Mouse (Mus musculus) CH12.LX (cell line): ENCODE measurements around the gene Mgat3. TPM values are rescaled to one million over a fixed set of nuclear protein-coding genes. Genes with fewer than 3 reads are reported as not detected.

Experiments
- DNase-seq: peaks from one replicate; pipeline ENCODE4 v3.0.0-alpha.2; 2013; ENCODE audit errors: extremely low read depth
- H3K27ac ChIP-seq: 2 replicates; pipeline ENCODE4 v1.5.1; 2012; ENCODE audit warnings: low read depth, mild to moderate bottlenecking, control low read depth, moderate library complexity; ENCODE audit not compliant: insufficient read depth
- H3K27me3 ChIP-seq: replicated peaks from 2 replicates; pipeline ENCODE3; 2012; ENCODE audit warnings: inconsistent platforms
- H3K36me3 ChIP-seq, 2 experiments: replicated peaks in 1 of 2; 2 replicates each; pipeline versions ENCODE3 to v1.6.1; 2012; ENCODE audit warnings: inconsistent platforms in 1 of 2, low read length in 1 of 2, mild to moderate bottlenecking in 1 of 2, mixed read lengths in 1 of 2, moderate library complexity in 1 of 2; ENCODE audit not compliant: control insufficient read depth in 1 of 2, insufficient read depth in 1 of 2
- H3K4me1 ChIP-seq, 2 experiments: 2 replicates each; pipeline ENCODE4 v1.6.1; 2012; ENCODE audit warnings: inconsistent platforms in 1 of 2, moderate library complexity in 1 of 2; ENCODE audit not compliant: insufficient read depth in 2 of 2, control insufficient read depth in 1 of 2
- H3K4me2 ChIP-seq: 2 replicates; pipeline ENCODE4 v1.6.1; 2012; ENCODE audit warnings: low read depth, mild to moderate bottlenecking, control low read depth; ENCODE audit not compliant: poor library complexity, insufficient read depth, severe bottlenecking
- H3K4me3 ChIP-seq, 3 experiments: fragments of 150-350 bp in 1 of 3; sonication (generic) in 1 of 3; replicated peaks in 1 of 3; 2 replicates each; pipeline versions ENCODE3 to v1.5.1; 2011 to 2012; ENCODE audit warnings: low read depth in 2 of 3, low read length in 2 of 3, mild to moderate bottlenecking in 2 of 3, moderate library complexity in 2 of 3, control low read depth in 1 of 3, improper control_type of control experiment in 1 of 3, inconsistent platforms in 1 of 3, mixed read lengths in 1 of 3; ENCODE audit not compliant: poor library complexity in 1 of 3
- H3K79me2 ChIP-seq: replicated peaks from 2 replicates; pipeline ENCODE4 v1.6.1; 2012; ENCODE audit warnings: mild to moderate bottlenecking, moderate library complexity; ENCODE audit not compliant: control insufficient read depth, poor library complexity, insufficient read depth, severe bottlenecking; ENCODE audit errors: extremely low read depth
- H3K9ac ChIP-seq: 2 replicates; pipeline ENCODE4 v1.6.1; 2012; ENCODE audit warnings: low read depth, mild to moderate bottlenecking, control low read depth, moderate library complexity; ENCODE audit not compliant: insufficient read depth
- H3K9me3 ChIP-seq: replicated peaks from 2 replicates; pipeline ENCODE3; 2012; ENCODE audit warnings: low read length, inconsistent platforms, mixed read lengths
- BHLHE40 ChIP-seq: IDR thresholded peaks from 2 replicates; pipeline ENCODE4 v1.6.1; 2011; ENCODE audit warnings: mild to moderate bottlenecking, low read depth, low read length, improper control_type of control experiment
- CTCF ChIP-seq, 2 experiments: IDR thresholded peaks in 1 of 2; conservative IDR thresholded peaks in 1 of 2; 2 replicates each; pipeline ENCODE4 v1.5.1; 2011 to 2012; ENCODE audit warnings: low read depth in 2 of 2, low read length in 2 of 2, improper control_type of control experiment in 1 of 2, inconsistent platforms in 1 of 2, mild to moderate bottlenecking in 1 of 2, moderate library complexity in 1 of 2
- ETS1 ChIP-seq: conservative IDR thresholded peaks from 2 replicates; pipeline ENCODE4 v1.6.1; 2012; ENCODE audit warnings: low read depth, mild to moderate bottlenecking, inconsistent platforms, low read length, improper control_type of control experiment, moderate library complexity
- GABPA ChIP-seq: IDR thresholded peaks from 2 replicates; pipeline ENCODE4 v1.6.1; 2012; ENCODE audit warnings: low read depth, low read length, improper control_type of control experiment, inconsistent platforms; ENCODE audit not compliant: insufficient replicate concordance
- IRF4 ChIP-seq: IDR thresholded peaks from 2 replicates; pipeline ENCODE4 v1.6.1; 2014; ENCODE audit warnings: low read depth, mild to moderate bottlenecking, inconsistent platforms, low read length, improper control_type of control experiment
- JUN ChIP-seq: IDR thresholded peaks from 2 replicates; pipeline ENCODE4 v1.6.1; 2011; ENCODE audit warnings: low read depth, mild to moderate bottlenecking, low read length, improper control_type of control experiment, moderate library complexity; ENCODE audit not compliant: insufficient read depth
- MEF2A ChIP-seq: IDR thresholded peaks from 2 replicates; pipeline ENCODE4 v1.6.1; 2014; ENCODE audit warnings: low read depth, mild to moderate bottlenecking, inconsistent platforms, low read length, improper control_type of control experiment, borderline replicate concordance
- MYC ChIP-seq: IDR thresholded peaks from 2 replicates; pipeline ENCODE4 v1.6.1; 2011; ENCODE audit warnings: low read depth, mild to moderate bottlenecking, improper control_type of control experiment, low read length
- NELFE ChIP-seq: IDR thresholded peaks from 2 replicates; pipeline ENCODE4 v1.6.1; 2011; ENCODE audit warnings: low read depth, low read length, improper control_type of control experiment
- POLR2A ChIP-seq: IDR thresholded peaks from 2 replicates; pipeline ENCODE4 v1.6.1; 2011; ENCODE audit warnings: low read depth, mild to moderate bottlenecking, improper control_type of control experiment, low read length
- POLR2AphosphoS2 ChIP-seq: IDR thresholded peaks from 2 replicates; pipeline ENCODE4 v1.6.1; 2011; ENCODE audit warnings: low read depth, low read length, improper control_type of control experiment
- RAD21 ChIP-seq: IDR thresholded peaks from 2 replicates; pipeline ENCODE4 v1.6.1; 2011; ENCODE audit warnings: low read depth, mild to moderate bottlenecking, low read length, improper control_type of control experiment, moderate library complexity
- SIN3A ChIP-seq: IDR thresholded peaks from 2 replicates; pipeline ENCODE4 v1.6.1; 2012; ENCODE audit warnings: low read length, improper control_type of control experiment, inconsistent platforms
- TCF12 ChIP-seq: IDR thresholded peaks from 2 replicates; pipeline ENCODE4 v1.6.1; 2014; ENCODE audit warnings: low read depth, mild to moderate bottlenecking, inconsistent platforms, low read length, improper control_type of control experiment
- UBTF ChIP-seq: IDR thresholded peaks from 2 replicates; pipeline ENCODE4 v1.6.1; 2012; ENCODE audit warnings: low read depth, mild to moderate bottlenecking, inconsistent platforms, low read length, improper control_type of control experiment, moderate library complexity
- ZC3H11A ChIP-seq: IDR thresholded peaks from 2 replicates; pipeline ENCODE4 v1.6.1; 2012; ENCODE audit warnings: low read depth, mild to moderate bottlenecking, inconsistent platforms, low read length, improper control_type of control experiment
- dilution Hi-C: fragments of 300-500 bp; cut with MboI; formaldehyde crosslinking; loops from 2 replicates; pipeline ENCODE4 v1.14.3; 2020; ENCODE audit warnings: low sequenced_read_pairs; ENCODE audit not compliant: extremely low pct_unique_long_range_greater_than_20kb, extremely low pct_ligation_motif_present
- in situ Hi-C: fragments of 300-500 bp; cut with MboI; formaldehyde crosslinking; loops from 3 replicates; pipeline ENCODE4 v1.14.3; 2019; ENCODE audit warnings: low sequenced_read_pairs, low pct_ligation_motif_present, low pct_unique_long_range_greater_than_20kb, mixed read lengths
- polyA plus RNA-seq: library from polyadenylated mRNA; unstranded; fragments of >175 nt; gene quantifications from 2 replicates; pipeline ENCODE4 v1.2.1, GENCODE M21; 2012; ENCODE audit warnings: low read depth; ENCODE audit not compliant: insufficient read length
- total RNA-seq, 2 experiments: library from RNA; depleted of rRNA; stranded (reverse); fragments of 300-350 nt in 1 of 2; fragments of >200 nt in 1 of 2; gene quantifications; 2 replicates each; pipeline ENCODE4 v1.2.3; 2012 to 2014

Gene Mgat3
- total and polyA plus RNA-seq, 3 experiments: 0.09 to 0.36 (median 0.21) TPM

DNA sequence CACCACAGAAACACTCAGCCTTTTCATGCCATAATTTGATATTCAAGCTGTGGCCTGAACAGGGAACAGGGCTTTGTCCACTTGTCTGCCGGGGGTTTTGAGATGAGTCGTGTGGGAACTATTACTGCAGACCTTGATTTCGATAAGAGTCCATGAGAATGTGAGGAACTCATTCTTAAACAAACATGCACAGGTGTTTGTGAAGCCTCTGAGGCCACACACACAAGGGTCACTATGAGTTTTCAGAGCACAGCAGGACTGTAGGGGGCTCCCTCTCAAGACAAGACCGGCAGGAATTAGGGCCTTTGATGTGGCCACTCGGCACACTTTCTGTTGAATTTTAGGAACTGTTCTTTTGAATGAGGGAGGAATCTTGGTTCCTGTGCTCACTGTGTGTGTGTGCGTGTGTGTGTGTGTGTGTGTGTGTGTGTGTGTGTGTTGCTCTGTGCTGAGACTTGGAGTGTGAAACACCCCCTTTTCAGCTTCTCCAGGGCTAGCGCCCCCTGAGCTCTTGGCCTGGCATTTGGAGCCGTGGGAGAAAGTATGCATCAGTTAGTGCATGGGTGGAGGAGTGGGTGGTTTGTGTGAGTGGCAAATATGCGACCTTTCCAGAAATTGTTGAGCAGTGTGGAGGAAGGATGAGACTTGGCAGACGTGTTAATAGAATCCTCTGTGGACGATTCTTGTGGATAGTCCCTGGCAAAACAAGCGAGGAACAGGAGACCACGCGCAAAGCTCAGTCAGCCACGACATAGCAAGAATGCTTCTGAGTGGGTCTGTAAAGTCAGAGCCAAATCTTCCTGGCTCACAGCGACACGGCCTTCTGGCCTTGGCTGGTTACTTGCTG, 35.4 kb upstream of the Mgat3 start:
- peaks cover 22% of the 10 kb centered on the region; the same call in 1 of the 2 replicates for H3K79me2 ChIP-seq
- peaks cover 6 to 62% of the 10 kb centered on the region in 2 experiments for H3K4me1 ChIP-seq
- DNase-seq: no peak
- no peak overlapping the region for H3K4me3 ChIP-seq
- in situ Hi-C loops (no loop called here), dilution Hi-C loops (no loop called here)
- TF ChIP-seq CTCF (conservative IDR thresholded peaks at IDR 0.05 in 1 of 2, IDR thresholded peaks at IDR 0.05 in 1 of 2; ENCODE audit: low read depth in 2 of 2, low read length in 2 of 2) (0 out of 4 replicates have a peak, but pooled peaks of 1 of the 2 experiments have one; percentile 5), IRF4 (no peak)
- no peak overlapping the region for H3K4me2 ChIP-seq
- H3K27ac ChIP-seq: no peak overlapping the region
- H3K9ac ChIP-seq: no peak overlapping the region
- peaks cover 3% of the 10 kb centered on the region for H3K9me3 ChIP-seq
- H3K27me3 ChIP-seq: no peaks in the 10 kb centered on the region
- H3K36me3 ChIP-seq: peaks cover 10 to 72% of the 10 kb centered on the region in 2 experiments

GRCm38 (mm10) chr15:80140302-80140701, 33.2 kb upstream of the Mgat3 start:
- Histone ChIP-seq H3K79me2 (peaks cover 9% of the 10 kb centered on the region; the same call in 1 of the 2 replicates), H3K4me3 (no peak overlapping the region), H3K36me3 (peaks cover 10 to 90% of the 10 kb centered on the region in 2 experiments), H3K4me1 (peaks cover 0 to 62% of the 10 kb centered on the region in 2 experiments; a peak in 2 of 4 replicates), H3K27me3 (no peaks in the 10 kb centered on the region), H3K4me2 (no peak overlapping the region), H3K9ac (no peak overlapping the region), H3K9me3 (peaks cover 3% of the 10 kb centered on the region), H3K27ac (no peak overlapping the region)
- dilution Hi-C loops (no loop called here), in situ Hi-C loops (no loop called here)
- no peak for DNase-seq
- TF ChIP-seq IRF4: no peak
- no peak for TF ChIP-seq MYC
- no peak for TF ChIP-seq ETS1
- TF ChIP-seq BHLHE40: no peak
- no peak for TF ChIP-seq ZC3H11A
- no peak for TF ChIP-seq TCF12
- no peak for TF ChIP-seq MEF2A
- no peak for TF ChIP-seq SIN3A
- no peak for TF ChIP-seq RAD21
- TF ChIP-seq NELFE: no peak
- no peak for TF ChIP-seq GABPA
- TF ChIP-seq UBTF: no peak
- TF ChIP-seq JUN: no peak
- no peak for TF ChIP-seq CTCF (conservative IDR thresholded peaks at IDR 0.05 in 1 of 2, IDR thresholded peaks at IDR 0.05 in 1 of 2; ENCODE audit: low read depth in 2 of 2, low read length in 2 of 2)
- TF ChIP-seq POLR2A: no peak
- TF ChIP-seq POLR2AphosphoS2: no peak
